Mouse (Mus musculus): ENCODE measurements around the gene Paqr6. TPM values are rescaled to one million over a fixed set of nuclear protein-coding genes. Genes with fewer than 3 reads are reported as not detected.
"Not testable (repeated sequence)": the region's sequence is repeated elsewhere in the genome, so short reads cannot be mapped to it uniquely, and the experiment has no call there.

The Paqr6 gene
- polyA plus RNA-seq, 1 experiment from 2014 or later, result 9.2 TPM

GRCm38 (mm10) chr3:88339006-88339405 lies 25.4 kb upstream of the Paqr6 start:
- peak overlapping the region; percentile 96 for H3K27ac ChIP-seq

DNA sequence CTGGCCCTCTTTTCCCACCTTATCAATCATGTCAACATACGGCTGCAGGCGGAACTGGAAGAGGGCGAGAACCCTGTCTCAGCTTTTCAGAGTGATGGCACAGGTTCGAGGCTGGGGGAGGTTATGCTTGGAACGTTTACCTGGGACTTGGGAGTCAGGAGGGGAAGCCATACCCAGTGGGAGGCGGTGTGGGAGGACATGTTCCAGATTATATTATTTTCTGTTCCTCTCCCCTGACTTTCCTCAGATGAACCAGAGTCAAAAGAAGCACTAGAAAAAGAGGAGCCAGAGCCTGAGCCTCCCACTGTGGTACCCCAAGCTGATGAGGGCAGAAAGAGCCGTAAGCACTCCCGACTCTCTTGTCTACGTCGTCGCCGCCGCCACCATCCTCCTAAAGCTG lies 13.7 kb upstream of the Paqr6 start:
- Histone ChIP-seq H3K4me3 (no peak overlapping the region), H3K27ac (no peak overlapping the region), H3K27me3 (replicated peaks) (no peaks in the 10 kb centered on the region), H3K9ac (no peak overlapping the region), H3K4me1 (no peaks in the 10 kb centered on the region), H3K36me3 (peaks cover 100% of the 10 kb centered on the region), H3K9me3 (replicated peaks) (no peaks in the 10 kb centered on the region), H3K4me2 (no peak overlapping the region)
- no peak for ATAC-seq
- 88% methylated on average over 13 of the region's 13 CpGs for WGBS (ENCODE audit: insufficient replicate concordance)

More at GRCm38 (mm10) chr3:88339006-88339405, 25.4 kb upstream of the Paqr6 start:
- 54% methylated on average over 3 of the region's 3 CpGs for WGBS (ENCODE audit: insufficient replicate concordance)
- Histone ChIP-seq H3K4me1 (peaks cover 65% of the 10 kb centered on the region), H3K9me3 (replicated peaks) (no peaks in the 10 kb centered on the region), H3K9ac (peak overlapping the region; percentile 66), H3K36me3 (peaks cover 39% of the 10 kb centered on the region), H3K27me3 (replicated peaks) (no peaks in the 10 kb centered on the region), H3K4me3 (peak overlapping the region; percentile 80), H3K4me2 (peak overlapping the region; percentile 81)
- ATAC-seq, result no peak

DNA sequence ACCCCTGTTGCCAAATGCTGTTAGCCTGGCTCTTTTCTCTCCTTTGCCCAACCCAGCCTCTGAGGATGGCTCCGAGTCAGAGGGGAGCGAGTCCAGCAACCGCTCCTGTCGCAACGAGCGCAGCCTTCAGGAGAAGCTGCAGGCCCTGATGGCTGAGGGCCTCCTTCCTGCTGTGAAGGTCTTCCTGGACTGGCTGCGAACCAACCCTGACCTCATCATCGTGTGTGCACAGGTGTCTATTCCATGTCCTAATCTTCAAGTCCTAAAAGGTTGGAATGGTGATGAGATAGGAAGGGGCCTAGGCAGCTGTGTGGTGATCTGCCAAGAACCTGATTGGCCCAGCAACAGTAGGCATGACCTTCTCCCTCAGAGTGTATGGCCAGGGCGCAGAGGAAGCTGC lies 11.5 kb upstream of the Paqr6 start:
- WGBS (ENCODE audit: insufficient replicate concordance), result 92% methylated on average over 9 of the region's 9 CpGs
- peaks cover 100% of the 10 kb centered on the region for H3K36me3 ChIP-seq
- no peak overlapping the region for H3K4me3 ChIP-seq
- no peak overlapping the region for H3K9ac ChIP-seq
- no peaks in the 10 kb centered on the region for H3K9me3 ChIP-seq (replicated peaks)
- ATAC-seq, result no peak
- no peak overlapping the region for H3K4me2 ChIP-seq
- no peak overlapping the region for H3K27ac ChIP-seq
- H3K4me1 ChIP-seq, result no peaks in the 10 kb centered on the region
- no peaks in the 10 kb centered on the region for H3K27me3 ChIP-seq (replicated peaks)

DNA sequence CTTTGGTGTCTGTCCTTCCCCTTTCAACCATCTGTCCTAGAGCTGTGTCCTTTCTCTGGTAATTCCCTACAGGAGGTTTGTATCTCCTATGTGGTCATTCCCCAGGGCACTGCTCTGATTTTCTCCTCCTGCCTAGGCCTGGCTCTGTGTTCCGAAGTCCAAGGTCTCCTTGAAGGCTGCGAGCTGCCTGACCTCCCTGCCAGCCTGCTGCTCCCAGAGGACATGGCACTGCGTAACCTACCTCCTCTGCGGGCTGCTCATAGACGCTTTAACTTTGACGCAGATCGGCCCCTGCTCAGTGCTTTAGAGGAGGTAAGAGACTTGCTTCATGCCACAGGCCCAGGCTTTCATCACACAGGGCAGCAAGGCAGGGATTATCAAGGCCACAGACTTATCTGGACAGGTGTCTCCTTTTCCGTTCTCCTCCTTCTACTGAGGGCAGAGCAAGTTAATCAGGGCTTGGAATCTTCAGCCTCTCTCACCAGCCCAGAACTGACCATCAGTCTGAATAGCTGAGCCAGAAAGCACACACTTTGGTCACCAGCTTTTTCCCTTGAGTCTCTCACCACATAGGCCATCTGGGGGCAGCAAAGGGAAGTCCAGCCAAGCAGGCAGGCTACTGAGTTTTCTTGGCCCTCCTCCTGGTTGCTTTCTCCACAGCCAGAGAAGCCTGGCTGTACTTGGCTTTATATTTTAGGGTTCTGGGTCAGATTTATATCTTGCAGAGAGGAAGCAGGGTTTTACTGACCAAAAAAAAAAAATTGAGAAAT lies 9.8 kb upstream of the Paqr6 start:
- H3K4me1 ChIP-seq, result 0 out of 2 replicates have a peak, but pooled peaks cover 2% of the 10 kb centered on the region
- 95% methylated on average over 8 of the region's 8 CpGs for WGBS (ENCODE audit: insufficient replicate concordance)

DNA sequence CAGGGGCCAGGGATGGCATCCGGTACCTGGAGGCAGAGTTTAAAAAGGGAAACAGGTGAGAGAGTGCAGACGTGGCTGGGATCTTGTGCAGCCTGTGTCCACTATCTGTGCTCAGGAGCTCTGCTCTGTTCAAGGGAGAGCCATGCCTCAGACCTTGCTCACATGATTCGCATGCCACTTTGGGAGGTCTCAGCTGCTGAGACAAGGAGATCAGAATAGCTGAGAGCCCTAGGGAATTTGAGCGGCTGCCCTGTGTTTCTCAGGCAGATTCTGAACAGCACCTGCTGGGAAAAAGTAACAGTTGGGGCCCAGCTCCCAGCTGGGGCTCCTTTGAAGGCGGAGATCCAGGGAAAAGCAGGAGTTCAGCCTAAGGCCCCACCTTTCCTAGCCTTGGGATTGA lies 4.8 kb upstream of the Paqr6 start:
- Histone ChIP-seq H3K9me3 (replicated peaks) (no peaks in the 10 kb centered on the region), H3K4me3 (no peak overlapping the region), H3K4me1 (peaks cover 52% of the 10 kb centered on the region), H3K9ac (no peak overlapping the region), H3K27me3 (replicated peaks) (peaks cover under 1% of the 10 kb centered on the region; the same call in 1 of the 2 replicates), H3K27ac (peak overlapping the region; percentile 39), H3K4me2 (no peak overlapping the region), H3K36me3 (peaks cover 81% of the 10 kb centered on the region)
- ATAC-seq, result no peak
- WGBS (ENCODE audit: insufficient replicate concordance), result 89% methylated on average over 5 of the region's 5 CpGs

More for the DNA sequence above, 9.8 kb upstream of the Paqr6 start:
- H3K4me2 ChIP-seq, result no peak overlapping the region
- H3K9me3 ChIP-seq (replicated peaks), result no peaks in the 10 kb centered on the region
- peaks cover 100% of the 10 kb centered on the region for H3K36me3 ChIP-seq
- H3K27ac ChIP-seq, result no peak overlapping the region
- no peaks in the 10 kb centered on the region for H3K27me3 ChIP-seq (replicated peaks)
- H3K9ac ChIP-seq, result no peak overlapping the region
- no peak overlapping the region for H3K4me3 ChIP-seq
- ATAC-seq, result no peak

- H3K9ac ChIP-seq, result no peak overlapping the region
- 78% methylated on average over 3 of the region's 3 CpGs for WGBS (ENCODE audit: insufficient replicate concordance)
- peak overlapping the region; percentile 39; the same call in 1 of the 2 replicates for H3K27ac ChIP-seq
Measured at GRCm38 (mm10) chr3:88359989-88360388, 4.4 kb upstream of the Paqr6 start.

DNA sequence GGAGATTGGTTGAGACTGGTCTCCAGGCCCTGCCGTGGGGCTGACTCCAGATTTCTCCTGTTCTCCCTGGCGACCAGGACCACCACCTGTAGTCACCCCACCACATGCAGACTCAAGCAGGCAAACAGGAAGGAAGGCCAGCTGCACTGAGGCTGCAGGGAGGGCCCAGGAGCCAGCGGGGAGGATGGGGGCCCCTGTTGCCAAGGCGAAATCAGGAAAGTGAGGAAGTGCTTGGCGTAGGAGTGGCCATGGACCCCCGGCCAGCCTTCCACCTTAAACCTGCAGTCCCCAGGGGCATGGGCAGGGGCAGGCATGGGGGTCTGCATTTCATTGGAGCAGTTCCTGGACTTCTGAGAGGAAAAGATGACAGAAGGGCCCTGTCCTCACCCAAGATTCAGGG lies 3.3 kb upstream of the Paqr6 start:
- peak overlapping the region; percentile 91 for H3K27ac ChIP-seq
- WGBS (ENCODE audit: insufficient replicate concordance), result 49% methylated on average over 6 of the region's 6 CpGs
- no peak for ATAC-seq

More at GRCm38 (mm10) chr3:88359989-88360388, 4.4 kb upstream of the Paqr6 start:
- no peak overlapping the region for H3K4me2 ChIP-seq
- H3K27me3 ChIP-seq (replicated peaks), result peaks cover 4% of the 10 kb centered on the region
- H3K4me3 ChIP-seq, result no peak overlapping the region
- peaks cover 77% of the 10 kb centered on the region for H3K36me3 ChIP-seq
- peaks cover 56% of the 10 kb centered on the region for H3K4me1 ChIP-seq
- no peak for ATAC-seq
- no peaks in the 10 kb centered on the region for H3K9me3 ChIP-seq (replicated peaks)

GRCm38 (mm10) chr3:88361612-88362313 lies 2.6 kb upstream of the Paqr6 start:
- peaks cover 69% of the 10 kb centered on the region for H3K4me1 ChIP-seq
- H3K9me3 ChIP-seq (replicated peaks), result no peaks in the 10 kb centered on the region
- peaks cover 22% of the 10 kb centered on the region for H3K27me3 ChIP-seq (replicated peaks)
- H3K4me2 ChIP-seq, result peak overlapping the region; percentile 74; the same call in 1 of the 2 replicates
- no peak for ATAC-seq
- no peak overlapping the region for H3K4me3 ChIP-seq
- peak overlapping the region; percentile 91 for H3K27ac ChIP-seq
- H3K36me3 ChIP-seq, result peaks cover 59% of the 10 kb centered on the region
- WGBS (ENCODE audit: insufficient replicate concordance), result 77% methylated on average over 2 of the region's 2 CpGs
- H3K9ac ChIP-seq, result peak overlapping the region; percentile 42; the same call in 1 of the 2 replicates

More for the DNA sequence above, 3.3 kb upstream of the Paqr6 start:
- peaks cover 67% of the 10 kb centered on the region for H3K4me1 ChIP-seq
- H3K4me2 ChIP-seq, result no peak overlapping the region
- no peaks in the 10 kb centered on the region for H3K9me3 ChIP-seq (replicated peaks)
- no peak overlapping the region for H3K4me3 ChIP-seq
- 0 out of 2 replicates have a peak overlapping the region, but pooled peaks have one; percentile 14 for H3K9ac ChIP-seq
- peaks cover 66% of the 10 kb centered on the region for H3K36me3 ChIP-seq
- H3K27me3 ChIP-seq (replicated peaks), result peaks cover 15% of the 10 kb centered on the region

DNA sequence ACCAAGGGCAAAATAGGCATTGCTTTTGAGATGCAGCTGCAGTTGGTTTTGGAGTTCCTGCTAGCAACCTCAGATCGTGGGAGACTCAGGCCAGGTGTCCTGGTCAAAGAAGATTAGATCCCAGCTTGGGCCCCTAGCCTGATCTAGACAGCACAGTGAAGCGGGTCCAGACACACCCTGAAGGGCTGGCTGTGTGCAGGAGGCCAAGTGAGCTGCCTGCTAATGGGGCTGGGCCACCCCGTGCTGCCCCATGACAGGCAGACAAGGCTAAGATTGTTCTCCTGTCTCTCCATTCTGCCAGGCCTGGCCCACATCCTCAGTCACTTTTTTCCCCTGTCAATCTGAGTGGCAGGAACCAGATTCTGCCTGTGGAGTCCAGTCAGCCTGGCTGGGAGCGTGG lies 684 bp upstream of the Paqr6 start:
- H3K4me3 ChIP-seq, result peak overlapping the region; percentile 50

DNA sequence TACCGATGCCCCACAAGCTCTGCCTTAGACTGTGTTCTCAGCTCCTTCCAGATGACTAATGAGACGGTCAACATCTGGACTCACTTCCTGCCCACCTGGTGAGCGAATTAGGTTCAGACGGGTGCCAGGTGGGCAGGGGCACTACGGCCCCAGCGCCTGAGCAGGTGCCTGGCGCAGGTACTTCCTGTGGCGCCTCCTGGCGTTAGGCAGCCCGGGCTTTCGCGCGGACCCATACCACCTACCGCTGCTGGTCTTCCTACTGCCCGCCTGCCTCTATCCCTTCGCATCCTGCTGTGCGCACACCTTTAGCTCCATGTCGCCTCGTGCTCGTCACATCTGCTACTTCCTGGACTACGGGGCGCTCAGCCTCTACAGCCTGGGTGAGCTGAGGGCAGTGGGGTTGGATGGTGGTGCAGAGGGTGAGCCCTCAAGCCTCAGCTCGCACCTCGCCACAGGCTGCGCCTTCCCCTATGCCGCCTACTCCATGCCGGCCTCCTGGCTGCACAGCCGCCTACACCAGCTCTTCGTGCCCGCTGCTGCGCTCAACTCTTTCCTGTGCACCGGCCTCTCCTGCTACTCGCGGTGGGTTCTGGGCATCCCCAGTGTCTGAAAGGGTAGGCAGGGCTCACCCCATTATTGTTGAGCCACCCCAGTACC lies 1.4 kb downstream of the Paqr6 start:
- Histone ChIP-seq H3K27me3 (replicated peaks) (peaks cover 31% of the 10 kb centered on the region), H3K4me2 (peak overlapping the region; percentile 74), H3K4me1 (peaks cover 61% of the 10 kb centered on the region), H3K27ac (no peak overlapping the region), H3K36me3 (peaks cover 18% of the 10 kb centered on the region), H3K4me3 (peak overlapping the region; percentile 50), H3K9ac (peak overlapping the region; percentile 61; the same call in 1 of the 2 replicates), H3K9me3 (replicated peaks) (peaks cover 10% of the 10 kb centered on the region)
- no peak for ATAC-seq
- 31% methylated on average over 34 of the region's 34 CpGs for WGBS (ENCODE audit: insufficient replicate concordance)

More for the DNA sequence above, 684 bp upstream of the Paqr6 start:
- 37% methylated on average over 4 of the region's 4 CpGs for WGBS (ENCODE audit: insufficient replicate concordance)
- Histone ChIP-seq H3K9me3 (replicated peaks) (no peaks in the 10 kb centered on the region), H3K4me2 (peak overlapping the region; percentile 74), H3K27ac (peak overlapping the region; percentile 91), H3K36me3 (peaks cover 40% of the 10 kb centered on the region), H3K9ac (peak overlapping the region; percentile 61), H3K4me1 (peaks cover 76% of the 10 kb centered on the region), H3K27me3 (replicated peaks) (peaks cover 31% of the 10 kb centered on the region)
- ATAC-seq, result peak; percentile 93

DNA sequence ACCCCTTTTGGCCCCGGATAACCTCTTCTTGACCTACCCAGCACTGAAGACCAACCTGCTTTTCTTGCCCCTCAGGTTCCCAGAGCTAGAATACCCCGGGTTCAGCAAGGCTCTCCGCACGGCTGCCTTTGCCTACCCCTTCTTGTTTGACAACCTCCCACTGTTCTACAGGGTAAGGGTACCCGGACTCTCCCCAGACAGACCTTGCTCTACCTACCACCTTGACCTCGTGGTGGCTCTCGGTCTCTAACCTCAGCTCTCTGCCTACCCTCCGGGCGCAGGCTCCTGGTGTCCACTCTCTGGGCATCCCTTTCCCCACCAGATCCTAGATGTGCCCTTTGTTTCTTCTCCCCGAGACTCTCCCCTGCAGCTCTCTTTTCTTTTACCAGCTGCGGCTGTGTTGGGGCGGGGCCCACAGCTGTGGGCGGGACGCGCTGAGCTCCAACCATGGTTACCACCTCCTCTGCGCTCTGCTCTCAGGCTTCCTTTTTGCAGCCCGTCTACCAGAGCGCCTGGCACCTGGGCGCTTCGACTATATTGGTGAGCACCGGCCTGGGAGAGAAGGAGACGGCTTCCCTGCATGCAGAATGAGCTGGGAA lies 2.5 kb downstream of the Paqr6 start:
- Histone ChIP-seq H3K4me2 (peak overlapping the region; percentile 64), H3K4me1 (peaks cover 51% of the 10 kb centered on the region), H3K27me3 (replicated peaks) (peaks cover 31% of the 10 kb centered on the region), H3K4me3 (peak overlapping the region; percentile 28)
- H3K27ac ChIP-seq; H3K36me3 ChIP-seq; H3K9me3 ChIP-seq (replicated peaks); H3K9ac ChIP-seq: not testable (repeated sequence)
- 9% methylated on average over 20 of the region's 22 CpGs for WGBS (ENCODE audit: insufficient replicate concordance)
- peak; percentile 36; the same call in 1 of the 2 replicates for ATAC-seq

Data from liver, embryonic 12.5 days (tissue).